Mouse (Mus musculus) left cerebral cortex, postnatal 4 days (tissue): ENCODE data around the gene Ccdc47. TPM values are rescaled to one million over a fixed set of nuclear protein-coding genes. Genes with fewer than 3 reads are reported as not detected.

ENCODE experiments used
- DNase-seq: peaks from one replicate; pipeline ENCODE4 v3.0.0-alpha.2; 2022
- intact Hi-C: fragments of 180-260 bp; cut with DNase I; formaldehyde crosslinking; loops from one replicate; pipeline ENCODE4 v1.15.1; 2025
- total RNA-seq, 2 experiments: library from RNA; stranded (reverse); gene quantifications; 2 replicates each; pipeline ENCODE4 v1.2.3; 2021

The Ccdc47 gene
- total RNA-seq, 2 experiments from 2014 or later, result 69.4 to 74.7 TPM

DNA sequence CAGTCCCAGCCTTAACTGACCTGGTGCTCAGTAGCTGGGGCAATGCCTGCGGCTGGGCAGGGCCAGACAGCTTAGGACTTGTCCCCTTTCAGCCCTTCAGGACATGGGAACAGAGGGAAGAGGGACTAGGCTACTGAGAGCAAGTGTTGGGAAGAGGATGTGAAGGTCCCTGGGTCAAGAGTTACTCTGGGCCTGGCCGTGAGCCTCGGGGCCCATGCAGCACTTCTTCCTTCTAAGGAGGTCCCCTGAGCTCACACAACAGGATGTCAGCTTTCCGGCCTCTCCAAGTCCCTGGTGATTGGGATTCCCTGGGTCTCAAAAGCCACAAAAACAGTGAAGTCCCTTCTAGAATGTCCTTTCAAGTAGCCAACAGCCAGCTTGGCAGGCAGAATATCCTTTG lies 52.6 kb downstream of the Ccdc47 start:
- intact Hi-C loops, result no loop called here
- DNase-seq, result no peak

- no peak for DNase-seq
- intact Hi-C loops, result no loop called here
These were observed 53.9 kb downstream of the Ccdc47 start for GRCm38 (mm10) chr11:106162237-106162636.

GRCm38 (mm10) chr11:106160841-106161721 lies 55.1 kb downstream of the Ccdc47 start, which contains the start of the genes Gm10840 and Limd2:
Gene Gm10840 (plus strand): TSS chr11:106160850.
Gene Limd2 (minus strand): TSS chr11:106160860.
- intact Hi-C loops, result no loop called here
- DNase-seq, result peak; percentile 82

DNA sequence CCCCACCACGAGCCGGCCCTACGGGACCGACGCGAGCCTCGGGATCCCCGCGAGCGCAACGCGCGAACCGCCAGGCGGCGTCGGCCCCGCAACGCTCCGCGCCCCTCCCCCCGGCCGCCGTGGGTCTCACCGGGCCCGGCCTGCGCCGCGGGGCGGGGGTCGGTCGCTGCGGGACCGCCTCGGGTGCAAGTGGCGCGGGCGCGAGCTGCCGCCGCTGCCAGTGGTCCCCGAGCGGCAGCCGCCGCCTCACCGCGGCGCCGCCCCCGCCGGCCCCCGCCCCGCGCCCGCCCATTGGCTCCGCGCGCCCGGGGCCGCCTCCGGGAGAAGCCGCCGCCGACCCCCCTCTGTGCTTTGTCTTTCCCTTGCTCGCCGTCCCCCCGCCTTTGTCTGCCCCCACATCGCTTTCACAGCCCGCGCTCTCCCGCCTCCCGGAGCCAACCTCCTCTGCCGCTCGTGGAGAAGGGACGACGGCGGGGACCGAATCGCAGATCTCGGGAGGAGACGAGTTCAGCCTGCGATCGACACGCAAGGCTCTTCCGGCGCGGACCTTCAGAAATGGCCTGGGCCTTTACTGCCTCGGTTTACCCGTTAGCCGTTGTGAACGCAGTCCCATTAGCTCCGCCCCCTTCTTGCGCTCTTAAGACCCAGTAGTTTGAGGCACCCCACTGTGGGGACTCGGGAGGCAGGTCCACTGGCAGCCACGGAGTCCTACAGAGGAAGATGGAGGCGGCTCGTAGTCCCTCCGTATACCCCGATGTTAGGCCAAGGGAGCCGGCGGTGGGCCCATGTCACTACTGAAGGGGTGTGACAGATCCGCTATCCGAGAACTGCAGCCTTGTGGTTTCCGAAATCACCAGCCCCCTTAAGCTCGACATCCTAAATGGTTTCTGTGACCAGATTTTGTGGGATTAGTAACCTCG lies 56.0 kb downstream of the Ccdc47 start:
- peak; percentile 91 for DNase-seq
- intact Hi-C loops, result no loop called here

GRCm38 (mm10) chr11:106159216-106159920 lies 56.8 kb downstream of the Ccdc47 start:
- intact Hi-C loops, result no loop called here
- peak; percentile 34 for DNase-seq

DNA sequence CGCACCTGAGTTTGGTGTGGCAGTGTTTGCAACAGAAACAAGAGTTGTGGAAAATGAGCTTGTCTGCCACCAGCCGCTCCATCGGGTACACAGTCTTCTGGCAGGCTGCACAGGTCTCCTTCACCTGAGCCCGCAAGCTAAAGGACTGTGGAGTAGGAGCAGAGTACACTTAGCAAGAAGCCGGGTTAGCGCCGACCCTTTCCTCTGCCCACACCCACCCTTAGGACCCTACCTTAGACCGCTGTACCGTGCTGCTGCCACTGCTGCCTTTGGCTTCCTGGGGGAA lies 57.3 kb downstream of the Ccdc47 start:
- no peak for DNase-seq
- intact Hi-C loops, result no loop called here

GRCm38 (mm10) chr11:106158081-106158929 lies 57.8 kb downstream of the Ccdc47 start:
- DNase-seq, result no peak
- intact Hi-C loops, result no loop called here

GRCm38 (mm10) chr11:106157154-106157553 lies 59.0 kb downstream of the Ccdc47 start:
- intact Hi-C loops, result no loop called here
- no peak for DNase-seq

- intact Hi-C loops, result no loop called here
- DNase-seq, result no peak
These were observed 59.9 kb downstream of the Ccdc47 start for GRCm38 (mm10) chr11:106156257-106156656.

DNA sequence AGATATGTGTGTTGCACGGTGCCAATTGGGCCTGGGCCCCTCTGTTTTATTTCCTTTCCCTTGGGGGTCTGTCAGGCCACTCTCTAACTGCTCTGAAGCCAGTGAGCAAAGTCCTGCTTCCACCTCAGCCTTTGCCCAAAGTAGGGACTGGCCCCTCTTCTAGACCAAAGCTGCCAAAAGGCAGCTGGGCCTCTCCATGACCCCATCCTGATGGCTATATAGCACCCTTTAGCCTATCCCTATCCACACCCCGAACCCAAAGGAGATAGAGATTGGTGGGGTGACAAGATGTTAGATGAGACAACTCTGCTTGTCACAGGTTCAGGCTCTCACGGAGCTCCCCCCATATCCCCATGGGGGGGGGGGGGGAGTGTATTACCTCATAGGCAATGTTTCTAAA lies 60.4 kb downstream of the Ccdc47 start:
- no peak for DNase-seq
- intact Hi-C loops, result no loop called here

DNA sequence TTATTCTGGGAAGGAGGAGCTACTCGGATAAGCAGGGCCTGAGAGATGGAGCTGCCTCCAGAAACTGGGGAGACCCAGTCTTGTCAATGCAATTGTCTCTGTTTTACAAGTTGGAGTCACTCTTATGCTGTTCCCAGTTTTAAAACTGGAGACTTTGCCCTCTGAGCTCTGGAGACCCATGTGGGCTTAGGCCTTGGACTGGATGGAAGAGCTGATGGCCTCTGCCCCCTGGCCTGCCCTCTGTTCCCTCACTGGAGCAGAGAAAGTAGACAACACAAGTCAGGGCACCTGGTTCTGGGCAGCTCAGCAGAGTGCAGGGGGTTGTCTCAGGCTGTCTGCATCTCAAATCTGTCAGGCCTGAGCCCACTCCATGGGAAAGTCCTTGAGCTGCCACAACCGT lies 61.4 kb downstream of the Ccdc47 start:
- intact Hi-C loops, result no loop called here
- no peak for DNase-seq

GRCm38 (mm10) chr11:106154091-106154490 lies 62.1 kb downstream of the Ccdc47 start:
- intact Hi-C loops, result no loop called here
- peak; percentile 72 for DNase-seq

DNA sequence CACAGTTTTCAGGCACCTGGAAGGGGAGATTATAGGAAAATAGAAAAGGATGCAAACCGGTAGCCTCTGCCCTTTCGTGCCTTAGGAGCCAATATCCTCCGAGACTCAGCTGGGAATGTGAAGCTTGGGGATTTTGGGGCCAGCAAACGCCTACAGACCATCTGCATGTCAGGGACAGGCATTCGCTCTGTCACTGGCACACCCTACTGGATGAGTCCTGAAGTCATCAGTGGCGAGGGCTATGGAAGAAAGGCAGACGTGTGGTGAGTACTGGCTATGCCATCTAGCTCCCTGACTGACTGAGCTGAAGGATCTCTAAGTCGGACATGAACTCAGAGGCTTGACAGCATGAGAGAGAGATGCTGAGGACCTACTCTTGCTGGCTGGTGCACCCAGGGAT lies 64.0 kb downstream of the Ccdc47 start:
- no peak for DNase-seq
- intact Hi-C loops, result no loop called here

- intact Hi-C loops, result no loop called here
These were observed 64.9 kb downstream of the Ccdc47 start for GRCm38 (mm10) chr11:106151219-106151618.

More at GRCm38 (mm10) chr11:106151219-106151618, 64.9 kb downstream of the Ccdc47 start:
- no peak for DNase-seq

Other genes with a start within 250 kb of the Ccdc47 start
- gene Ace, start 248.4 kb downstream of the Ccdc47 start, total RNA-seq, result 1 to 10 TPM; 8.1 to 9.8 TPM
- gene Ace3, start 221.7 kb downstream of the Ccdc47 start, total RNA-seq, result not detected
- gene Kcnh6, start 208.2 kb downstream of the Ccdc47 start, total RNA-seq, result 1 to 10 TPM; 1.4 to 1.7 TPM
- gene Dcaf7, start 179.5 kb downstream of the Ccdc47 start, total RNA-seq, result 100 to 1,000 TPM; 167 to 185 TPM
- 10 to 100 TPM; 12.3 to 12.8 TPM for gene Taco1, start 150.3 kb downstream of the Ccdc47 start, total RNA-seq
- gene Map3k3, start 131.7 kb downstream of the Ccdc47 start, total RNA-seq, result 10 to 100 TPM; 30.7 to 31.9 TPM
- not detected for gene Gm10840, start 55.5 kb downstream of the Ccdc47 start, total RNA-seq
- 10 to 100 TPM; 81.2 to 84.6 TPM for gene Limd2, start 55.5 kb downstream of the Ccdc47 start, total RNA-seq
- 10 to 100 TPM; 27.3 to 28.5 TPM for gene Strada, start 14.2 kb downstream of the Ccdc47 start, total RNA-seq
- 10 to 100 TPM; 79.8 to 81.0 TPM for gene Ddx42, start 582 bp upstream of the Ccdc47 start, total RNA-seq
- gene Ftsj3, start 39.7 kb upstream of the Ccdc47 start, total RNA-seq, result 10 to 100 TPM; 34.6 to 35.1 TPM
- gene Psmc5, start 39.8 kb upstream of the Ccdc47 start, total RNA-seq, result 100 to 1,000 TPM; 111 to 112 TPM
- gene Smarcd2, start 56.6 kb upstream of the Ccdc47 start, total RNA-seq, result 10 to 100 TPM; 13.9 to 17.8 TPM
- gene Tcam1, start 60.3 kb upstream of the Ccdc47 start, total RNA-seq, result under 1 TPM; 0.18 to 0.28 TPM
- not detected for gene Gh, start 85.5 kb upstream of the Ccdc47 start, total RNA-seq
- under 1 TPM; 0.30 to 0.98 TPM for gene Cd79b, start 98.4 kb upstream of the Ccdc47 start, total RNA-seq
- not detected for gene Scn4a, start 136.9 kb upstream of the Ccdc47 start, total RNA-seq
- not detected for gene Prr29, start 149.1 kb upstream of the Ccdc47 start, total RNA-seq
- gene Icam2, start 171.7 kb upstream of the Ccdc47 start, total RNA-seq, result 1 to 10 TPM; 4.4 to 6.2 TPM